Mouse (Mus musculus): ENCODE measurements around the gene Ush1g.

Gene Ush1g

DNA sequence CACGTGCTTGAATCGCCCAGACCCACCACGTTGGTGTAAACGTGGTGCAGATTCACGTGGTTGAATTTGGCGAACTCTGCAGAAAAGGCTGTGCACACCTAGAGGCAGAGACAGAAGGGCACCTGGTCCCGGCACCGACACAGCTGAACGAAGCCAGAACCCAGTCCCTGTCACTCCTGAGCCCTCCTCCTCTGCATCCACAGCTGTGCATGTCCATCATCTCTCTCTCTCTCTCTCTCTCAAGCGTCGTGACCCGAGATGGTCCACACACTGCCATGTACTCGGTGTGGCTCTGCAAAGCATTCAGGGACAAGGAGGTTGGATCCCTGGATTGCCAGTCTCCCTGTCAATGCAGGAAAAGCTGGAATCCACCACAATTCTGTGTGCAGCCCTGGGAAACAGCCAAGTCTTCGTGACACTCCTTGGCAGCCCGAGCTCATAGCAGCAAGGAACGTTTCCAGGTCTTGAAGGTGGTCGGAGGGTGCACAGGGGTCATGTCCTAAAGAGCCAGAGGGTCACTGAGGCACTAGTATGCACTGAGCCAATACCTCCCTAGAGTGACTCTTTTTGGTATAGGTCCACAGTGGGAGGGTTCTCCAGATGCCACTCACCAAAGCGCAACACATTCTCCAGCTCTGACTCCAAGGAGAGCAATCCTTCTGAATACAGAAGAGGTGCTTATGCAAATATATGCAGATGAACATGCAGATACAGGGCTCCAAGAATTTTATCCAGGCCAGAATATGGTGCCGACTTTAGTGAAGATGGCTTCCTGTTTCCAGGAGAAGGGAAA, 35.4 kb downstream of the Ush1g start:
- DNase-seq = peak; percentile 44

GRCm38 (mm10) chr11:115285282-115285681, 36.6 kb downstream of the Ush1g start:
- peak; percentile 8 for DNase-seq

DNA sequence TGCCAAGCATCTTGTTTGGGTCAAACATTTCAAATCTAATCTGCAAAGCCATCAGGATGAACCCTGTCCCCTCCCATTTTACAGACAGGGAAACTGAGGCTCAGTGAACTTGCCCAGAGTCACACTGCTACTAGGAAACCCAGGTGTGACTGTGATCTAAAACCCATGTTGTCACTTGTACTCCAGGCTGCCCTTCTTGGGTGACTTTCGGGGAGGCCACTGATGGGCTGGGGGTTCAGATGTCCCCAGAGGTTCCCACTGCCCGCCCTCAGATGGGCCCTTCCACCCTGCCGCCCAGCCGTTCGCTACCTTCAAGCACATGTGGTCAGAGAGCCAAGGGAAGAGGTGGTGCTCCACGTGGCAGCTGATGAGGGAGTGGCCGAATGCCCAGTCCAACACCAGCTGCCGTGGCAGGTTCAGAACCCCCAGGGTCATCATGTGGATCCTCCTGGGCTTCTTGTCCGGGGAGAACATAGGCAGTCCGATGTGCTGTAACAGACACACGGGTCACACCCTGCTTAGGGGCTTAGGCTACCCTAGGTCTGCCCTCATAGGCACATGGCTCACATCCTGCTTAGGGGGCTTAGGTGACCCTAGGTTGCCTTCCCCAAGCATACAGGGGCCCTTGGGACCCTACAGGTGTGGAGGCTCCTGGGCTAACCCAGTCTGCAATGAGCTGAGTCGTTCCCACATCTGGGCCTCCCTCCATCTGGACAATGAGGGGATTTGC, 37.8 kb downstream of the Ush1g start:
- DNase-seq = peak; percentile 45

DNA sequence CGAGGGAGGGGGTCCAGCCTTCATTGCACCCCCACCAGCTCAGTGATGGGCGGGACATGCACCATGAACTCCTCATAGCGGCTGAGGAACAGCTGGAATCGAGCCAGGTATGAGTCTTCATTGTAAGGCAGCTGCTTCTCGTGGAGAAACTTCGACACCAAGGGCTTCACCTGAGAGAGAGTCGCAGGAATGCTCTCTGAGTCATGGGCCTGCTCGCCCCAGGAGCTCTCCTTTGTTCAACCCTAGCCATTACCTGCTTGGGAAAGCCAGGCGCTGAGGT, 38.4 kb downstream of the Ush1g start:
- DNase-seq = peak; percentile 50

- no peak for DNase-seq
Measured at GRCm38 (mm10) chr11:115282723-115283485, 38.9 kb downstream of the Ush1g start.

GRCm38 (mm10) chr11:115282295-115282694, 39.5 kb downstream of the Ush1g start:
- DNase-seq = no peak

- DNase-seq = no peak
Measured at GRCm38 (mm10) chr11:115279726-115280125, 42.1 kb downstream of the Ush1g start.

GRCm38 (mm10) chr11:115278176-115278575, 43.7 kb downstream of the Ush1g start:
- no peak for DNase-seq

- no peak for DNase-seq
Measured at GRCm38 (mm10) chr11:115277604-115277975, 44.3 kb downstream of the Ush1g start.

DNA sequence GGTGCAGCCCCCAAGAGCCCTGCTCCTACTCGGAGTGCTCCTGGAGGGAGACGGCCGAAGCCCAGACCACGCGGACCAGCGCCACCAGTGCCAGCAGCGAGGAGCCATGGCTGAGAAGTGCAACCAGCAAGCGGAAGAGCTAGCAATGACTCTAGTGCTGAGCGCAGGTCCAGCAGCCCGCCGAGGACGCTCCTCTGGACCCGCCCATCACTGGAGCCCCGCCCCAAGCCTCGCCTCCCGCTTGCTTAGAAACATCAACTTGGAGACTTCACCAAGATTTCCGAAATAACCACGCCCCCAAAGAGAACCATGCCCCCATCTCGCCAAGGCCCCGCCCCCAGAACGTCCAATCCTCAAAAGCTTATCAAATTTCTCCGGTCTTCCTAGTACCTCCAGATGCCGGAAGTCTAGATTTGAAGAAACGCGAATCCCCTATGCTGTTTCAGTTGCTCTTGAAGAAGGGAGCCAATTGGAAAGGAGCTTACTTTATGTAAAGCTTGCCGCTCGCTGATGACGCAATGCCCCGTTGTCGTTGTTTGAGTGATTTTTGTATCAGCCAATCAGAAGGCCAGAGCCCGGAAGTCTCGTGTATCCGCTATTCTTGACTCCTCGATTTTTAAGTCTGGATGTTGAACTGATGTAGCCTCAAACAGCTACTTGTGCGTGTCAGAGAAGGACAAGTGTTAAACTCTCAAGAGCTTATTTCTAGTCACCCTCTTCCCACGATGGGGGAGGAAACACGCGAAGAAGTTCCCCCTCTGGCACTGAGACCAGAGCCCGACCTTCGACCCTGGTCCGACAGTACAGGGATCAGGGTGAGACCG, 44.8 kb downstream of the Ush1g start, which contains the start of gene Fdxr:
TSS of gene Fdxr (minus strand) at position 271 of the 824 bp plus-strand sequence.
- peak; percentile 98 for DNase-seq

- peak; percentile 59 for DNase-seq
Measured at GRCm38 (mm10) chr11:115275954-115276353, 45.9 kb downstream of the Ush1g start.

DNA sequence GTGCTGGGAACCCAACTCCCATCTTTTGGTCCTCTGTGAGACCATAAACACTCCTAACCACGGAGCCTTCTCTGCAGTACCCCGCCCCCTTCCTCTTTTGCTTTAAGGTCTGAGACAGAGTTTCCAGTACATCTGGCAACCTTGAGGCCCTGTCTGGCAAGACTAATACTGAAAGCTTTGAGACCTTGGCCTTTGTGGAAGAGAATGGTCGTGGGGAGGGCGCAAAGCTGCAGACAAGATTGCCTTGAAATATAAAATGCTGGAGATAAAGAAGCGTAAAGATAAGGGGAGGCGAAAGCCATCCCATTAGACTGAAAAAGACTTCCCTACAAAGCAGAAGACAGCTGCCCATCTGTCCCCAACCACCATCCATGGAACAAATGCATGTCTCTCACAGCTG, 46.3 kb downstream of the Ush1g start:
- no peak for DNase-seq

DNA sequence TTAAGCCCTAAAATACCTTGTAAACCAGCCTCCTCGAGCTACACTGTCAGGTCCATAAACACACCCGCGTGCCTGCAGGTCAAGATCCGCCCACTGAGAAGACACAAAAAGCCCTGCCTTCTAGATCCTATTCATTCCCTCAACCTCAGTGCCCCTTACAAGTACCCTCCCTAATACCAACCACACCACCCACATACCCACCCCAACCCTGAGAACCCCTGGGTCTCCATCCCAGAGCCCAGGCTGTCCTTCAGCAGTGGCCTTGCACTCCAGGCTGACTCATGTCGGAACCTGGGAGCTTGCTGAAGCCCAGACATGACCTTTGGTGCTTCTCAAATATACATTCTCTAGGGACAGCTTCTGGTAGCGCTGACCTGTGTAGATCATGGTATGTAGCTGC, 47.1 kb downstream of the Ush1g start:
- DNase-seq = peak; percentile 53

DNA sequence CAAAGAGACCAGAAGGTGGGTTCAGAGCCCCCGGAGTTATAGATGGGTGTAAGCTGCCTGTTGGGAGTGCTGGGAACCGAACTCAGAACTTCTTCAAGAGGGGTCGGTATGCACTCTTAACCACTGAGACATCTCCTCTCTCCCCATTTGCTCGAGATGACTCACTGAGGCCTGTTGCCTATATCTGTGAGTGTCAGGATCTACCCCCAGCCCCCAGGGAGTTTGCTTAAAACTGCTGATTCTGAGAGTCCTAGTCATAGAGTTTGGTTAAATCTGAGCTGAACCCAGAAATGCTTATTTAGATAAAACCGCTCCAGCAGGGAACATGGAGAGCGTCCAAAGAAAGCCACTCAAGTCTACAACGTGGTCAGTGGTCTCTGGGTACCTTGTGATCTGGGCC, 47.7 kb downstream of the Ush1g start:
- DNase-seq = no peak

DNA sequence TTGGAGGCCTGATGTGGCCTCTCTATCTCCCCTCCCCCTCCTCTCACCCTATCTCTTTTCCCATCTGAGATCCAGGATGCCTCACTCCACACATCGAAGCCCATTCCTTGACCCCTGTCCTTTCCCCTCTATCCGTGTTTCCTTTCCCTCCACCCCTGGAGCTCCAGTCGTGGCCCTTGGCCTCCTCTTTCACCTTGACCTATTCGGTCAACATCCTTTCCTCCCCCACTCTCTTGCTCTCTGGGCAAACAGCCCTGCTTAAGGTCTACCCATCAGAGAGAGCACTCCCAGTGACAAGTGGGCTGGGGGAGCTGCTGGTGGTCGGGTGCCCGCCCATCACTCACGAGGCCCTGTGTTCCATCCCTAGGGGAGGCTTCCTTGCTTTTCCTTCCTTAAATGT, 48.1 kb downstream of the Ush1g start:
- DNase-seq = no peak

DNA sequence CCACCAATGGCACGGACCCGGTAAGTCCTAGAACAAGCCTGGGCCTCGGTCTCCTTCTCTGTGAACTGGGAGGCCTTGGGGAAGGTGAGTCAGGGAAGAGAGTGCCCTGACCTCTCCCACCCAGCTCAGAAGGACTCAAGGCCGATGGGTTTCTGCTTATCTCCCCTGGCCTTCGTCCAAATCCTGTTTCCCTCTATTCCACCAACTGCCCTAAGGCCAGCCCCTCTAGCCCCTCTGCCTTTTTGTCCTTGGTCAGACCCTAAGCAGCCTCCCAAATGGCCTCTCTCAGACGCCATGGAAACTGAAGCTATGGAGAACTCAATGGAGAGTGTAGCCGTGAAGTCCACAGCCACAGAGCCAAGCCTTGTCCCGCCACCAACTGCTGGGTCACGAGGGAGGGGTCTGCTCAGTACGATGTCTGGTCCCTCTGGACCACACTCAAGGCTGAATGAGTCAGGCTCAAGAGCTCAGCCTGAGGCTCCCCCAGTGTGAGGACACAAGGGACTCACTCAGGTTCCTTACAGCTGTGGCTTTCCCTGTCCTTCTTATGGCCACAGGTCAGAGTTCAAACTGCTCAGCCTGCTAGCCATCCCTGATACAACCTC, 48.8 kb downstream of the Ush1g start:
- peak; percentile 53 for DNase-seq

GRCm38 (mm10) chr11:115271481-115271880, 50.4 kb downstream of the Ush1g start:
- DNase-seq = peak; percentile 72

DNA sequence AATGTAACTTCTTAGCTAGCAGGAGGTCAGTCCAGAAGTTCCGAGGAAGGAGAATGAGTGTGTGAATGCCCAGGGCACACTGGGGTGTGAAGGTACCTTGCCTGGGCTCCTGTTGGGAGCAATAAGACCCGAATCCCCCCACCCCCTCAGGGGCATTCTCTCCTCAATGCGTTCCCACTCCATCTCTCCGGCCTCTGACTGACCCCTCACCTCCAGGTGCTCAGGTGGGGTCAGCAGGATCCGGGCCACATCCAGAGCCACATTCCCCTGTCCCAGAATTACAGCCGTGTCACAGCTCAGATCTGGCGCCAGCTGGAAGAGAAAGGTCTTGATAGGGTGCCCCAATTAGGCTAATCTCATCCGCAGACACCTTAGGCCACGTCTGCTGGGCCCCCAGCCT, 50.8 kb downstream of the Ush1g start:
- peak; percentile 71 for DNase-seq

DNA sequence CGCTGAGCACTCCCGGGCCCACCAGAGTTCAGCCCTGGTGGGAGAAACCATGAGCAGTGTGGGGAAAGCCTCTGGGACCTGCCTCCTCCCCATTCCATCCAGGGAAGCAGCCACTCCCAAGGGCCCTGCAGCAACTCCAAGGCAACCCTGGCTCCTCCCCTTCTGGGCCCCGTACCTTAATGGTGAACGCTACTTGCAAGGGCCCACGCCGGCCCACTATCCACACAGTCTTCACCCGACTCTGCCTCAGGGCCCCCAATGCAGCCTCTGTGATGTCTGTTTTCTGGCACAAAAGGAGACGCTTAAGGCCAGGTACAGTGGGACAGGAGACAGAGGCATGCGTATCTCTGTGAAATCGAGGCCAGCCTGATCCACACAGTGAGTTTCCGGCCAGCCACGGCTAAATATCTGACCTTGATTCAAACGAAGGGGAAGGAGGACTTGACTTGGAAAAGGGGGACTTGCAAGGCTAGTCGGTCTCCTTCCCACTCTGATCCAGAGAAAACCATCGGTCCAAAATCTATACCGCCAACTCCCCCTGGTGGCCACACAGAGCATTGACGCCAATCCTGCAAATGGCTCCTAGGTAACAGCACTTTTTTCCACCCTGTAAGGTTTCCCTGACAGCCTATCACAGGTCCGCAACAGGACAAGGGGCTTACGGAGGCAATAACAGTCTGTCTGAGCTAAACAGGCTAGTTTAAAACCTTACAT, 51.5 kb downstream of the Ush1g start:
- peak; percentile 92 for DNase-seq

DNA sequence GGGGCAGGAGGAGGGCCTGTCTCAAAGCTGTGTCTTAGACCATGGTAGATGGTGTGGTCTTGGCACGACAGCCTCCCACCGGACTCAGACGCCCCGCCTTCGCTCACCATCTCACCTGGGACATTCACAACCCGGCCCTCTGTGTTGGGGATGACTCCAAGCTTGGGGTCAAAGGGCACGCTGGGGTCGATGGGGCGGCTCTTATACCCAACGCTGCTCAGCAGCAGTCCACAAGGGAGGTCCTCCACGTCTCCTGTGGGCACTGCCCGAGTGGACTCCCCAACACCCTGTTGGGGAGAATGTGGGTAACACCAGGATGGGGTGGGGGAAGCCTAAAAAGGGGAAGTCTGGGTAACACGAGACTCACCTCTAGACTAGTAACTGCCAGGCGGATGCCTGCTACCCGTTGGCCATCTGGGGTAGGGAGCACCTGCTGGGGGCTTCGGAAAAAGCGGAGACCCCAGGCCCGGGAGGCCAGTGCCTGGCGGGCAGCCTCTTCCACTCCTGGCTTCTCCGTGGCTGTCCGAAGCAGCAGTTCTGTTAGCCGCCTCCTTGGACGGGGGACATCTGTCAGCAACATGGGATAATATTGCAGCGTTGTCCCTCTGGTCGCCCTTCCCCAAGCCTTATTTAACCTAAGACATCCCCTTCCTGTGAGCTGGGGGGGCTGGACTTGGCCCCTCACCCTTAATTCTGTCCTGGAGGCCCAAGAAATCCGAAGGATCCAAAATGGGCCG, 52.3 kb downstream of the Ush1g start:
- DNase-seq = peak; percentile 74

- DNase-seq = peak; percentile 73
Measured at GRCm38 (mm10) chr11:115267958-115268357, 53.9 kb downstream of the Ush1g start.
